Mouse (Mus musculus): ENCODE measurements around the gene Cd59b.

Gene Cd59b

DNA sequence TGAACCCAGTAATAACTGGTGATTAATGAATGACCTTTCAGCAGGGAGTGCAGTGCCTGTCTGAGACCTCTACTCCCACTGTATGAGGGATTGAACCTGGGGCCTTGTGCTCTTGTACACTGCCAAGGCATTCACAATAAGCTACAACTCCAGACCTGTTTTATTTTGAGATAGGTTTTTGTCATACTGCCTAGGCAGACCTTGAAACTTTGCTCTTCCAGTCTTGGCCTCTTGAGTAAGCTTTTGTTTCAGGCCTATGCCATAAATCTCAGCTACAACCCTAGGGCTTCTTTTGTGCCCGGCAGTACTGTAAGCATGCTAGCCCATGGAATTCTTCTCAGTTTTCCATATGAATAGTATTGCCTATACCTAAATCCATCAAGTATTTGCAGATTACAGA lies 49.4 kb downstream of the Cd59b start:
- DNase-seq (ENCODE audit: low read depth, low spot score) = no peak

DNA sequence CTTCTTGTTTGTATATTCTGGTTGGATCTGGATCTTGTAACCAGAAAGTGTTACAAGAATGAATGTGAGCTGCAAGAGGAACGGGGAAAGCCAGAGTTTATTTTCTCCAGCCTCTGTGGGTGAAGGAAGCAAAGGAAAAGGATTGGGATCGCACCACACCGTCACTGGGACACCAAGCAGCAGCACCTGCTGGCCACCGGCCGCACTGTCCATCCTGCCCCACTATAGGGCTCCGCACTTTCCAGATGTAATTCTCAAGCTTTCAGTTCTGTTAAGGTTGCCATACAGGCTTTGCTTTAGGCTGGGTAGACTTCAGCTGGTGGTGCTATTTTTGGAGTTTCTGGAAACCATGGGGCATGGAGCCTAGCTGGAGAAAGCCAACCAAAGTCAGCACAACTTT lies 50.7 kb downstream of the Cd59b start:
- no peak for DNase-seq (ENCODE audit: low read depth, low spot score)

DNA sequence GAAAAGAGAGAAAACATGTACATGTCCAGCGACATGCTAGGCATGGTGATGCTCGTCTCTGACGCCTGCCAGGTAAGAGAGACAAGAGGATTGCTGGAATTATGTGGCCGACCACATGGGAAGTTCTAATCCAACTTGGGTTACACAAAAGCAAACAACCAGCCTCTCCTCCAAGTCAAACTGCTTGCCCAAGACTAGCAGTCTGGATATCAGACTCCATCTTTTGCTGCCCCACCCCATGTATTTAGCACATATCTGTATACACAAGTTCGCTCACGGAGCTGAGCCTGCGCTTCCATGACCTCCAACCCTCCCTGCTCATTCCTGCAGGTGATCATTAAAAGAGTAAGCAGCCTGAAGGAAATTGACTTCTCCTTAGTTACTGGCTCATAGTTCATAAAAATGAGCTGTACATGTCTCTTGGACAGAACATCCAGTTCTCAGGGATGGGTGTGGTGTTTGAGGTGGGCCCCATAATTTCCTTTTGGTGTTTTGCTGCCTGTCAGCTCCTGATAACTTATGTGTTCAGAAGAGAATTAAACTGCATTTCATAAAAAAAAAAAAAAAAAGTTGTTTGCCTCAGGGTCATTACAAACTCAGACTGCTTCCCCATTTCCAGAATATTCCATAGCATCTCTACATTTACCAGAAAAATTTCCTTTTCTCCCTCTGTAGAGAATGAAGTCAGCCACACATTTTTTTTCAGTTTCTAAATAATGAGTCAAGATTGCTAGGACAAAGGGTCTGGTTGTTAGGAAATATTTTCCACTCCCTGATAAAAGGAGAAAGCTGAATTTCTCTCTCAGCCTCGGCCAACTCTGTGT lies 52.2 kb downstream of the Cd59b start:
- DNase-seq (ENCODE audit: low read depth, low spot score) = no peak

DNA sequence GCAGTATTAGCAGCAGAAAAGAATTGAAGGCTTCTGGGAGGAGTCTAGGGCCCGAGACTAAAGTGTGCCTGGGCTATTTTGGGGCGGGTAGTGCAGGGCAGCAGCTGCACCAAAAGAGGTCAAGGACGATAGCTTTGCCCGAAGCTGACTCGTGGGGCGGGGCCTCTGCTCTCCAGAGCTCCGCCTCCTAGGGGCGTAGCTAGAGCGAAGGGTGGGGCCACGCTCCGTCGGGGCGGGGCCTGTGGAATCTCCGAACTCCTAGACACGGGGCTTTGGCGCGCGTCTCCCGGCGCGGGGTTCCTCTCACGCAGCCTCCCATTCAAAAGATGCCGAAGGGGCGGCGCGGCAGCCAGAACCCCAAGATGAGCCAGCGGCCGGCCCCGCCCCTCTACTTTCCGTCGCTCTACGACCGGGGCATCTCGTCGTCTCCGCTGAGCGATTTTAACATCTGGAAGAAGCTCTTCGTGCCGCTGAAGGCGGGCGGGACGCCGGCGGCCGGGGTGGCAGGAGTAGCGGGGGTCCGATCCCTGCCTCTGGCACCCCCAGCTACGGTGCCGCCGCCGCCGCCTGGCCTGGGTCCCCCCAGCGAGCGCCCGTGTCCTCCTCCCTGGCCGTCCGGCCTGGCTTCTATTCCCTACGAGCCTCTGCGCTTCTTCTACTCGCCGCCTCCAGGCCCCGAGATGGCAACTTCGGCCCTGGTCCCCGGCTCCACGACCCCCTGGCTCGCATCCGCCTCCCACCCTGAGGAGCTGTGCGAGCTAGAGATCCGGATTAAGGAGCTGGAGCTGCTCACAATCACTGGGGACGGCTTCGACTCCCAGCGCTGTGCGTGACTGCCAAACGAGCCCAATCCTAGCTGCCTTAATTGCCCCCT lies 53.1 kb downstream of the Cd59b start, which contains the start of gene A930018P22Rik:
TSS of gene A930018P22Rik (plus strand) at position 265 of the 874 bp plus-strand sequence.
- DNase-seq (ENCODE audit: low read depth, low spot score) = peak; percentile 94

DNA sequence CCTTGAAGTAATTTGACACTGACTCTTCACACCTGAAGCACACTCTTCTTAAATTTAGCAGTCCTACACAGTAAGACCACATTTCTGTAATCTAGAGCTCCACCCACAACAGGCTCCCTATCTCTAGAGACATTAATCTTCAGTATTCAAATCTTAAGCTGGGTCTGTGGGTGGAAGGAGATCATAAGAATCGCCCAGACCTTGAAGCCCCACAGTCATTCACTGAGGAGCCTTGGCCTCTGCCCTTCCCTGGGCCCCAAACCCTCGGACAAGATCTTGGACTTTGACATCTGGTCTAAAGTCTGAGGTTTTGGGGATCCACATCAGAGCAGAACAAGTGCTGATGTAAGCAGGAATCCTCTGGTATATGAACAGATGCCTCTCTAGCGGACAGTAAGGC lies 53.9 kb downstream of the Cd59b start:
- no peak for DNase-seq (ENCODE audit: low read depth, low spot score)

DNA sequence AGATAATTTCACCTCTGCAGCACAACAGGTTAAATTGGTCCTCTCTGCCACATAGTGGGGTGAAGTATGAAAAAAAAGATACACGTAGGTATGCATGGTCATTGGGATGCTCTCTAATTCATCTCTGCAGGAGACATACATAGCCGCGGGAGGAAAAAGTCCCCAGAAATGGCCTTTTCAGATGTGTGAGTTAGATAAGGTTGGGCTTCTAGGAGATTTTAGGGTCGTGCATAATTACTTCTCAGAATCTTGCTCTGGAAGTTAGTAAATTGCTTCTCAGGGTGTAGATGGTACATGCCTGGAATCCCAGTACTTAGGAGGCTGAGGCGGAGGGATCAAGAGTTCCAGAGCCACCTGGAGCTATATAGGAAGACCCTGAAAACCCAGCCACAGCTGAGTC lies 54.4 kb downstream of the Cd59b start:
- DNase-seq (ENCODE audit: low read depth, low spot score) = no peak

DNA sequence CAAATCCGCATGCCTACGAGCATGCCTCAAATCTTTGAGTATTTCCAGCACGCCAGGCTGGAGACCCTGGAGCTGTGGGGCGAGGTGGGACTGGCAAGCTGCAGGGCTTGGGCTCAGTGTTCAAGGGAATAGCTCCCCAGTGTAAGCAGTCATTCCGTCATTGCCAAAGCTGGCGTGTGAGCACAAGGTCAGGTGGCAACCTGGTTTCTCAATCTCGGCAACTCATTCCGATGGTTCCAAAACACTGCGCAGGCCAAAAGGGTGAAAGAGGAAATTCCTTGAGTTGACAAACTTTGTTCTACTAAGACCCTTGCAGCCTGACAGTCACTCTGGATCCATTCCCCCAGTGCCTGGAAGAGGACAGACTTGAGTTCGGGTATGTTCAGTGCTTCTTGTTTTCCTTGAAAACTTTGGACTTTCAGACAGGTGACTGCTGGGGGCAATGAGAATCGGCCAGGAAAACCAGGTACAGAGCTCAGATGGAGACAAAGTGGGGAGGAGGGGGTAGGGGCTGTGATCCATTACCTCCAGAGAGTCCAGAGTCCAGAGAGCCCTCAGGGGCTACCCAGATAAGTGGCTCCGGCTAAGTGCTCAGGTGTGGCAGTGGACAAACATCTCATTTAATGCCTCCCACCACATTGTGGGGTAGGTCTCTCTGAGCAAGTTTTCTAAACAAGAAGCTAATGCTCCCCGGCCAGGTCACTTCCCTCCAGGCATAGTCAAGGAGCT lies 59.3 kb downstream of the Cd59b start:
- no peak for DNase-seq (ENCODE audit: low read depth, low spot score)

DNA sequence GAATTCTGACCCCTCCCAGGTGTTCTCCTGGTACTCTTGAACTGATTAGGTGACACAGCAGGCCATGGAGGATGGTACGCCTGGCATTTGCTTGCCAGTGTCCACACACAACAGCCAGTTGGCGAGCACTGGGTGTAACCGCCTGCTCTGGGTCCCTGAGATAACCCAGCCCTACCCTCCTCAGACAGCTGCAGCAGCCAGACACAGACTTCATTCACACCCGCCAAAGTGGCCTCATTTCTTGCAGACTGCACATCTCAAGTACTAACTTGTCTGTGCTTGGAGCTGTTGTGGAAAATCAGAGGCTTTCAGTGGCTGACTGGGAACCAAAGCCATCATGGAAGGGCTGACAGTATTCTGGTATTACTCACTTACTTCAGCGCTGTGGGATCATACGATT lies 60.5 kb downstream of the Cd59b start:
- DNase-seq (ENCODE audit: low read depth, low spot score) = no peak

DNA sequence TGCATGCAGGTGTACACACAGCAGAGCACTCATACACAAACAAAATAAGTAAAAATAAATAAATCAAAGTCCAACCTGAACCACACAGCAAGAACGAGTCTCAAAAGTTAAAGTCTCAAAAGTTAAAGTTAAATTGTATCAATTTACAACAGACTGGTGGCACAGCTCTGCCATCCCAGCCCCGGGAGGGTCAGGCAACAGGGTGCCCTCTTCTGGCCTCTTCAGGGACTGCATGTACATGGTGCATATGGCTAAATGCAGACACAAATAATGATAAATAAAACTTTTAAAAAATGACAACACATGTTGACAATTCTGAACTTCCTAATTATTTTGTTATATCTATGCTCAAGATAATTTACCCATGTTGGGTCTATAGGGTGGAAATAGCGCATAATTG lies 61.3 kb downstream of the Cd59b start:
- no peak for DNase-seq (ENCODE audit: low read depth, low spot score)

DNA sequence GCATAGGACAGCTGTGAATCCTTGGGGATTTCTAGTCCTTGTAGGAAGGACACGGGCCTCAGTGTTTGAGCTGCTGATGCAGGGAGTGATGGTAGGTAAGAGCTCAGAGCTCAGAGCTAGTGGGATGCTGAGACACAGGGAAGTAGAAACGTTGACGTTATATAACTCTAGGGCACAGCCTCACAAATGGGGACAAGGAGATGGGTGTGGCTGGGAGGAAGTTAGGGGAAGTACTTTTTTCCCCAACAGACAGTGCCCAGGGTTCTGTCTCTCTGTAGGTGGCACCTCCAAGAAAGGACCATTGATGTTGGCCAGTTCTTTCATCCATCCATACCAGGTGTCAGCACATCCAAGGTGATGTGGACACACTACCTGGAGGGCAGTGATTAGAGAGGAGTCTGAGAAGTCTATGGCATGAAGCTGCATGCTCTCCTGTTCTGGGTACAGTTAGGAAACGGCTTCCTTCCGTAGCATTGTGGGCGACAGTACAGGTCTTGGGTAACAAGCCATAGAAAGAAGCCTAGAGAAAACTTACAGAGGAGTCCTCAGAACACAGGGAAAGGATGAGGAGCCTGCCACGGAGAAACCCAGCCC lies 62.7 kb downstream of the Cd59b start:
- no peak for DNase-seq (ENCODE audit: low read depth, low spot score)

DNA sequence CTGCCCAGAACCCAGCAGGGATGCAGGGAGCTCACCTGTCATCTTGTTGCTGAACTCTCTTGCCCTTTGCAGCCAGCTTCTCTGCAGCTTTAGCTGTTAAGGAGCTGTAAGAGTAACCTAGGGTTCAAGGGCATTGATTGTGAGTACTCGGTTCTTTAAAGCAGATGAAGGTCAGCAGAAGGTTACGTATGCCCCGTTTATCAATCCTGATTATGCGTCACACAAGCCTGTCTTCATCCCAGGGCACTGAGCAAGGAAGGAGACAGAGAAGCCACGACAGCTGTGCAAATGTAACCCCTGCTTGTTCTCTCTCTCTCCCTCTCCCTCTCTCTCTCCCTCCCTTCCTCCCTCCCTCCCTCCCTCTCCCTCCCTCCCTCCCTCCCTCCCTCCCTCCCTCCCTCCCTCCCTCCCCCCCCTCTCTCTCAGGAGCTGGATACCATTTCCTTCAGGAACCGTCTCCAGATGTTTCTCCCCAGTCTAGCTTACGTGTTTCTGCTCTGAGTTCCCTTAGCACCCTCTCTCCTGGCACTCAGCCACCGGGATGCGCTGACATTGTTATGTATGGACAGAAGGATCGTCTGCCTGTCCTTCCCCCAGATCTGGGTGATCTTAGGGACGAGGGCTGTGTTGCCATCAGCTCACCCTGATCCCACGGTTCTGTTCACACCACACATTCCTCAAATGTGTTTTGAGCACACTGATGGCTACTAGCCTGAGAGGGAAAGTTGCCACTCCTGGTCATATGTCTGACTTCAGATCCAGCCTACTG lies 63.6 kb downstream of the Cd59b start:
- DNase-seq (ENCODE audit: low read depth, low spot score) = no peak

DNA sequence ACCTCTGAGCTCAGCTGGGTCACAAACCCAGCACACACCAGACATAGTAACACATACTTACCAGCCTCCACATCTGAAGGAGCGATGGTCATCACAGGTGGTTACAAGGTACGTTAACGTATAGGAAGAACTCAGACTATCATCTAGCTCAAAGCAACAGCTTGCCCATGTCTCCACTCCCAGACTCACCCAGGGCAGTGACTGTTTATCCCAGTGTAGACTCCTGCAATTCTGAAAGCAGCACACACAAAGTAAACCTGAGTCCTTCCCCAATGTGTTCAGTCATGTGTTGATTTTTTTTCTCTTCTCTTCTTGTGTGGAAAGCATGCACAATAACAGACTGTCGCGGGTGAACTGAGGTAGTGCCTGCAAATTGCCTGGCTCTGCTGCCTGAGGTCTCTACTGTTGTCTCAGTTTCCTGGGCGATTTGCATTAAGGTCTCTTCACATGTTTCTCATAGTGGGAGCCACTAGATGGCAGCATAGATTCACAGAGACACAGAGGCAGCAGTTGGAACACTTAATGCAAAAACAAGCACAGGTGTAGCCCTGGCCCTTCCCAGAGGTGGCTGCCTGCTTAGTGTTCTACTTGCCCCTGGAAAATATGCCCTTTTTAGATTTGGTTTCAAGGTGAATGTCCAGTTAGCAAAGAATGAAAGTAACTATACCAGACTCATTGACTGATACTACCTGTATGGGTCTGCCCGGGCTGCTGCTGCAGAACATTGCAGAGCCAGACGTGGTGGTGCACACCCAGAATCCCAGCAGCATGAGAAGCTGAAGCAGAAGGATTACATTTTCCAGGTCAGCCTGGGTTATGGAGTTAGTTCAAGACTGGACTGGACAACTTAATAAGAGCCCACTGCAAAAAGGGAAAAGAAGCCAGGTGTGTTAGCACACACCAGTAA lies 64.8 kb downstream of the Cd59b start:
- peak; percentile 70 for DNase-seq (ENCODE audit: low read depth, low spot score)

DNA sequence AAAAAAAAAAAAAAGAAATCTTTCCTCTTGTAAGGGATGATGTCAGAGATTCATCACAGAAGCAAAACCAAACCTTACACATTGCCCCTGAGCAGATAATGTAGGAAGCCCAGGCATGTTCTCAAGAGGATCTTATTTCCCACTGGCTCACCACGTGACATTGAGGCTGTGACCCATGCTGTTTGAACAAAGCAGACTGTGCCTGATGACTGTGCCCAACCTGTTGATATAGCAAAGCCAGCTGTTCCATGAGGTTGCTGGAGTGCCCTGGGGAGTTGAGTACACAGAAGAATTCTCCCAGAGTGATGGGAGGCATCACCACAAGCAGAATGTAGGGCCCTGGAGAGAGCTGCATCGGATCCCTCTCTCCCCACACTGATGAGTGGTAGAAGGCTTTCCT lies 66.3 kb downstream of the Cd59b start:
- no peak for DNase-seq (ENCODE audit: low read depth, low spot score)
